ENCODE assay signal across 7 mouse cellular contexts in genomic region chr7:101412796-101413195, GRCm38 (mm10). TPM values are rescaled to one million over a fixed set of nuclear protein-coding genes. Genes with fewer than 3 reads are reported as not detected.
A peak's percentile ranks its signal among the peaks of the same experiment; 100 is the strongest.
DNase-seq lines count a peak whose midpoint lies in the region; ATAC-seq and TF ChIP-seq lines count a peak whose summit lies in the region.

No protein-coding gene starts in this region.

- peak; percentile 100 for TF ChIP-seq CTCF in cortical plate, adult 2 months (IDR thresholded peaks at IDR 0.05; ENCODE audit: extremely low read depth, insufficient read depth, low read length)
- peak; percentile 95; the same call in 1 of the 2 replicates for TF ChIP-seq CTCF in spleen, adult 2 months (IDR thresholded peaks at IDR 0.05; ENCODE audit: extremely low read depth, insufficient read depth, insufficient read length, insufficient replicate concordance)

- H3K27me3 ChIP-seq in limb, embryonic 11.5 days (ENCODE audit: control insufficient read depth, insufficient read depth, low read length) = no peaks in the 10 kb centered on the region
- no peaks in the 10 kb centered on the region for H3K27me3 ChIP-seq in midbrain, embryonic 16.5 days (ENCODE audit: control insufficient read depth, insufficient read depth, low read depth, low read length)
- H3K27me3 ChIP-seq in spleen, adult 2 months (ENCODE audit: control insufficient read depth, insufficient read depth, low read length) = no peaks in the 10 kb centered on the region

- peak; percentile 29; the same call in 1 of the 2 replicates for ATAC-seq in limb, embryonic 11.5 days (ENCODE audit: insufficient number of reproducible peaks, low FRiP score, low TSS enrichment, low read depth)
- peak; percentile 27 for ATAC-seq in midbrain, embryonic 16.5 days

- TF ChIP-seq POLR2A in cortical plate, adult 2 months (IDR thresholded peaks at IDR 0.05; ENCODE audit: extremely low read depth, insufficient read depth, low read length) = no peak
- no peak for TF ChIP-seq POLR2A in spleen, adult 2 months (IDR thresholded peaks at IDR 0.05; ENCODE audit: low read depth, low read length)

- DNase-seq in adrenal gland, adult 18-20 months (ENCODE audit: low spot score in 2 of 2) = peak; percentile 82 to 86
- peak; percentile 61 for DNase-seq in gastrocnemius, postnatal 25 days
- DNase-seq in kidney, adult 18-20 months = peak; percentile 83
- peak; percentile 94 for DNase-seq in limb, embryonic 11.5 days (ENCODE audit: low spot score)
- peak; percentile 68 to 80 for DNase-seq in spleen, adult 2 months (ENCODE audit: low read depth in 1 of 2, low spot score in 2 of 2)

- H3K4me2 ChIP-seq in limb, embryonic 11.5 days (ENCODE audit: low read depth, severe bottlenecking) = no peak overlapping the region
- no peak overlapping the region for H3K4me2 ChIP-seq in midbrain, embryonic 16.5 days (ENCODE audit: low read length)

- no peak overlapping the region for H3K4me3 ChIP-seq in cortical plate, adult 2 months (ENCODE audit: insufficient read depth, low read length)
- no peak overlapping the region for H3K4me3 ChIP-seq in limb, embryonic 11.5 days (ENCODE audit: low read depth, low read length)
- no peak overlapping the region for H3K4me3 ChIP-seq in midbrain, embryonic 16.5 days (ENCODE audit: low read depth, low read length)
- no peak overlapping the region for H3K4me3 ChIP-seq in spleen, adult 2 months (ENCODE audit: extremely low read depth, insufficient read depth, insufficient read length)

- H3K36me3 ChIP-seq in limb, embryonic 11.5 days (ENCODE audit: control insufficient read depth, insufficient read depth, low read length) = no peaks in the 10 kb centered on the region; the same call in 1 of the 2 replicates
- no peaks in the 10 kb centered on the region for H3K36me3 ChIP-seq in midbrain, embryonic 16.5 days (ENCODE audit: control insufficient read depth, insufficient read depth, low read length)
- H3K36me3 ChIP-seq in spleen, adult 2 months (ENCODE audit: control insufficient read depth, insufficient read depth, low read length) = peaks cover 26% of the 10 kb centered on the region

- H3K4me1 ChIP-seq in cortical plate, adult 2 months (ENCODE audit: control insufficient read depth, insufficient read depth, low read length) = peaks cover 10% of the 10 kb centered on the region
- H3K4me1 ChIP-seq in limb, embryonic 11.5 days (ENCODE audit: control insufficient read depth, insufficient read depth, low read length) = peaks cover 6% of the 10 kb centered on the region; the same call in 1 of the 2 replicates
- peaks cover 24% of the 10 kb centered on the region for H3K4me1 ChIP-seq in midbrain, embryonic 16.5 days (ENCODE audit: control insufficient read depth, insufficient read depth, low read length)
- H3K4me1 ChIP-seq in spleen, adult 2 months (ENCODE audit: control insufficient read depth, insufficient read depth, insufficient read length) = no peaks in the 10 kb centered on the region

- H3K9me3 ChIP-seq in limb, embryonic 11.5 days (ENCODE audit: control insufficient read depth, low read length) = no peaks in the 10 kb centered on the region
- no peaks in the 10 kb centered on the region for H3K9me3 ChIP-seq in midbrain, embryonic 16.5 days (replicated peaks; ENCODE audit: control insufficient read depth, low read length, poor library complexity, severe bottlenecking)

- no peak overlapping the region for H3K9ac ChIP-seq in limb, embryonic 11.5 days (ENCODE audit: low read length)
- no peak overlapping the region for H3K9ac ChIP-seq in midbrain, embryonic 16.5 days (ENCODE audit: low read depth, low read length)

- no peak overlapping the region for H3K27ac ChIP-seq in cortical plate, adult 2 months (ENCODE audit: insufficient read depth, low read length)
- no peak overlapping the region for H3K27ac ChIP-seq in limb, embryonic 11.5 days (replicated peaks; ENCODE audit: low read depth, low read length)
- no peak overlapping the region for H3K27ac ChIP-seq in midbrain, embryonic 16.5 days (ENCODE audit: low read length)
- H3K27ac ChIP-seq in spleen, adult 2 months (ENCODE audit: insufficient read depth, low read length) = no peak overlapping the region

RNA-seq across cellular contexts. Expression of gene Gm45837, which starts 2.1 kb away (rescaled TPM):
- 1 to 10 TPM in 1 of 2 experiments, not detected in 1; 3.4 TPM for total RNA-seq in adrenal gland, adult 18-20 months (2021)
- 0.56 and 0.59 TPM in 2 replicates for polyA plus RNA-seq in cortical plate, adult 2 months (2012; rRNA removed)
- total RNA-seq in gastrocnemius, postnatal 25 days (2021) = 1 to 10 TPM in 1 of 2 experiments, not detected in 1; 5.7 TPM
- 0.21 TPM in 1 of 2 replicates, not detected in the other for polyA plus RNA-seq in limb, embryonic 11.5 days (2014; fragmentation: Nextera tagmentation; extraction: Ambion mirVana)
- 0.65 and 0.69 TPM in 2 replicates for polyA plus RNA-seq in midbrain, embryonic 16.5 days (2015; fragmentation: Nextera tagmentation; extraction: Ambion mirVana)
- polyA plus RNA-seq in spleen, adult 2 months (2012; rRNA removed) = 1.1 TPM in 1 of 2 replicates, not detected in the other

RNA-seq across cellular contexts. Expression of gene Pde2a, which starts 8.7 kb away (rescaled TPM):
- 100 to 1,000 TPM; 157 to 186 TPM for total RNA-seq in adrenal gland, adult 18-20 months (2021)
- polyA plus RNA-seq in cortical plate, adult 2 months (2012; rRNA removed) = 223 and 236 TPM in 2 replicates
- 10 to 100 TPM; 14.8 to 26.3 TPM for total RNA-seq in gastrocnemius, postnatal 25 days (2021)
- 6.9 TPM in 2 replicates for polyA plus RNA-seq in limb, embryonic 11.5 days (2014; fragmentation: Nextera tagmentation; extraction: Ambion mirVana)
- polyA plus RNA-seq in midbrain, embryonic 16.5 days (2015; fragmentation: Nextera tagmentation; extraction: Ambion mirVana) = 31.6 and 35.5 TPM in 2 replicates
- polyA plus RNA-seq in spleen, adult 2 months (2012; rRNA removed) = 42.6 and 48.4 TPM in 2 replicates
